In genomic region chr11:22846960-22847731, GRCm38 (mm10) we compare ENCODE assay signal across 11 mouse cellular contexts. TPM values are rescaled to one million over a fixed set of nuclear protein-coding genes. Genes with fewer than 3 reads are reported as not detected.
A peak's percentile ranks its signal among the peaks of the same experiment; 100 is the strongest.
DNase-seq lines count a peak whose midpoint lies in the region; ATAC-seq and TF ChIP-seq lines count a peak whose summit lies in the region.
"Had no signal": no experiment of that assay in that cellular context is flagged by ENCODE, and none has a peak within 500 bp of the region (broad histone marks: within the 10 kb centered on the region; RNA-seq: fewer than 3 reads in every experiment).

No protein-coding gene starts in this region.

- no peak for TF ChIP-seq CTCF in gastrocnemius, adult 2 months (IDR thresholded peaks at IDR 0.05)
- no peak for TF ChIP-seq CTCF in thymus, adult 2 months (IDR thresholded peaks at IDR 0.05; ENCODE audit: borderline replicate concordance, control insufficient read depth, extremely low read depth, insufficient read depth, low read length, poor library complexity)
- TF ChIP-seq CTCF in liver, embryonic 14.5 days (IDR thresholded peaks at IDR 0.05; ENCODE audit: low read depth) = no peak

- peak; percentile 48; the same call in 1 of the 2 replicates for ATAC-seq in liver, embryonic 14.5 days (ENCODE audit: insufficient read depth)
- no peak for ATAC-seq in hindbrain, embryonic 14.5 days (ENCODE audit: low FRiP score)

- no peak overlapping the region for H3K9ac ChIP-seq in liver, embryonic 14.5 days (replicated peaks)
- no peak overlapping the region for H3K9ac ChIP-seq in hindbrain, embryonic 14.5 days

- H3K27me3 ChIP-seq in thymus, adult 2 months (ENCODE audit: control insufficient read depth, insufficient read depth, low read length) = no peaks in the 10 kb centered on the region
- H3K27me3 ChIP-seq in liver, embryonic 14.5 days (ENCODE audit: control insufficient read depth, insufficient read depth, low read length) = no peaks in the 10 kb centered on the region
- H3K27me3 ChIP-seq in hindbrain, embryonic 14.5 days (ENCODE audit: control insufficient read depth, insufficient read depth, low read length) = no peaks in the 10 kb centered on the region

- no peaks in the 10 kb centered on the region for H3K36me3 ChIP-seq in thymus, adult 2 months (ENCODE audit: control insufficient read depth, insufficient read depth, low read length)
- no peaks in the 10 kb centered on the region for H3K36me3 ChIP-seq in liver, embryonic 14.5 days (replicated peaks; ENCODE audit: control insufficient read depth, insufficient read depth, low read depth)
- H3K36me3 ChIP-seq in hindbrain, embryonic 14.5 days (replicated peaks; ENCODE audit: control insufficient read depth, insufficient read depth) = no peaks in the 10 kb centered on the region

- intact Hi-C loops in gastrocnemius, adult 2 months (cut with DNase I) = no loop called here
- intact Hi-C loops in gastrocnemius, postnatal 36 days (cut with DNase I) = no loop called here

- no peak for DNase-seq in gastrocnemius, adult 2 months
- no peak for DNase-seq in gastrocnemius, postnatal 36 days
- DNase-seq in thymus, adult 2 months = no peak
- no peak for DNase-seq in thymus, postnatal 0 days (ENCODE audit: low spot score)
- DNase-seq in liver, embryonic 14.5 days (ENCODE audit: low read depth in 3 of 3, low spot score in 3 of 3) = no peak
- DNase-seq in urinary bladder, adult 18-20 months (ENCODE audit: low spot score in 2 of 2) = no peak
- DNase-seq in cerebellum, adult 8-10 months = no peak
- DNase-seq in hindbrain, embryonic 14.5 days (ENCODE audit: low spot score) = no peak
- DNase-seq: cerebellum, adult 18-20 months; right cerebral cortex, postnatal 4 days had no signal

- H3K4me3 ChIP-seq in gastrocnemius, adult 2 months = no peak overlapping the region
- no peak overlapping the region for H3K4me3 ChIP-seq in thymus, adult 2 months (ENCODE audit: control insufficient read depth, insufficient read depth, low read length)
- H3K4me3 ChIP-seq in liver, embryonic 14.5 days (ENCODE audit: insufficient read depth in 1 of 2, low read depth in 2 of 2, low read length in 2 of 2) = no peak overlapping the region
- H3K4me3 ChIP-seq in hindbrain, embryonic 14.5 days (replicated peaks; ENCODE audit: low read length) = no peak overlapping the region

- H3K27ac ChIP-seq in gastrocnemius, adult 2 months = peak overlapping the region; percentile 17; the same call in 1 of the 2 replicates
- H3K27ac ChIP-seq in thymus, adult 2 months (ENCODE audit: control insufficient read depth, insufficient read depth, low read length) = peak overlapping the region; percentile 73
- H3K27ac ChIP-seq in liver, embryonic 14.5 days = no peak overlapping the region
- H3K27ac ChIP-seq in hindbrain, embryonic 14.5 days = no peak overlapping the region

- H3K9me3 ChIP-seq in liver, embryonic 14.5 days (ENCODE audit: control insufficient read depth, low read length) = no peaks in the 10 kb centered on the region
- H3K9me3 ChIP-seq in hindbrain, embryonic 14.5 days (ENCODE audit: control insufficient read depth, low read length) = no peaks in the 10 kb centered on the region

- WGBS in thymus, adult 2 months = 57% methylated on average over 8 of the region's 8 CpGs
- 15% methylated on average over 8 of the region's 8 CpGs for WGBS in liver, embryonic 14.5 days (ENCODE audit: insufficient replicate concordance)
- 73% methylated on average over 8 of the region's 8 CpGs for WGBS in hindbrain, embryonic 14.5 days

- H3K4me1 ChIP-seq in thymus, adult 2 months (replicated peaks; ENCODE audit: control insufficient read depth, insufficient read depth, low read length) = peaks cover 62% of the 10 kb centered on the region
- H3K4me1 ChIP-seq in liver, embryonic 14.5 days (replicated peaks; ENCODE audit: control insufficient read depth in 2 of 2, insufficient read depth in 2 of 2, low read length in 1 of 2) = peaks cover 74 to 83% of the 10 kb centered on the region in 2 experiments
- no peaks in the 10 kb centered on the region for H3K4me1 ChIP-seq in hindbrain, embryonic 14.5 days (replicated peaks; ENCODE audit: control insufficient read depth, insufficient read depth, low read length)

- TF ChIP-seq EP300 in liver, embryonic 14.5 days (IDR thresholded peaks at IDR 0.05; ENCODE audit: low read depth) = peak; percentile 74

- TF ChIP-seq POLR2A in thymus, adult 2 months (IDR thresholded peaks at IDR 0.05; ENCODE audit: control insufficient read depth, extremely low read depth, insufficient read depth, low read length, poor library complexity) = no peak

- peak overlapping the region; percentile 37 for H3K4me2 ChIP-seq in liver, embryonic 14.5 days (ENCODE audit: low read depth)
- H3K4me2 ChIP-seq in hindbrain, embryonic 14.5 days (replicated peaks) = no peak overlapping the region
- H3K4me2 ChIP-seq: midbrain, embryonic 11.5 days had no signal

RNA-seq across cellular contexts. Expression of gene B3gnt2, which starts 13.6 kb away (rescaled TPM):
- total RNA-seq in gastrocnemius, adult 2 months (2021) = 1 to 10 TPM; 1.6 to 2.1 TPM
- 1 to 10 TPM; 1.2 to 5.8 TPM for total RNA-seq in gastrocnemius, postnatal 36 days (2021)
- polyA plus RNA-seq in thymus, adult 2 months (2012; rRNA removed) = 35.4 and 41.4 TPM in 2 replicates
- 25.5 and 26.1 TPM in 2 replicates for polyA plus RNA-seq in thymus, postnatal 0 days (2015; fragmentation: Nextera tagmentation; extraction: Ambion mirVana)
- polyA plus RNA-seq in liver, embryonic 14.5 days (2012; rRNA removed) = 2.2 and 2.3 TPM in 2 replicates
- 3.6 and 4.1 TPM in 2 replicates for polyA plus RNA-seq in liver, embryonic 14.5 days (2014; fragmentation: Nextera tagmentation; extraction: Ambion mirVana)
- polyA plus RNA-seq in hindbrain, embryonic 14.5 days (2014; fragmentation: Nextera tagmentation; extraction: Ambion mirVana) = 2.3 and 4.6 TPM in 2 replicates

Comparison
In these comparisons a context has a peak if more than half of its experiments do, and no peak if none do; other contexts are left out.
1. H3K27ac ChIP-seq: peak in gastrocnemius, adult 2 months (single experiment) and thymus, adult 2 months (single experiment); none in liver, embryonic 14.5 days (single experiment) and hindbrain, embryonic 14.5 days (single experiment).